ENCODE assay signal across 14 mouse cellular contexts in the genomic region with DNA sequence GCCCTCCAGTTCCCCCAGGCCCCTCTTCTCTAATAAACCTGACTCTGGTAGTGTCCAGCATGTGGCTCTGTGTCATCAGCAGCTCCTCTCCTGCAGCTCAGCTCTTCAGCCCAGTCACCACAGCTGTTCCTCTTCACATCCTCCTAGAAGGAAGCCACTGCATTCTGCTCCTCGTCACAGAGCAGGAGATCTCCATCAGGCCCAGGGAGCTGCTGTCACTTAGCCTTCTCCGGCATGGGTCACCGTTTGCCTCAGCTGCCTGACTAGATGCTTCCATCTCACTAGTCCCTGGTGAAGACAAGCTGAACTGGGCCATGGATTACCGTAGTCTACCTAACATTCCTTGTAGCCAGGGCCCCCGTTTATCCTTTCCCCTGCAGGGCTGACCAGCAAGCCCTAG.
"Had no signal": no experiment of that assay in that cellular context is flagged by ENCODE, and none has a peak within 500 bp of the region (broad histone marks: within the 10 kb centered on the region; RNA-seq: fewer than 3 reads in every experiment).

No protein-coding gene starts in this region.

- H3K27ac ChIP-seq: hindbrain, embryonic 15.5 days; limb, embryonic 15.5 days; liver, embryonic 12.5 days; midbrain, embryonic 10.5 days; neural tube, embryonic 12.5 days; stomach, embryonic 15.5 days had no signal

- DNase-seq: kidney, adult 18-20 months; left cerebral cortex, postnatal 4 days; lung, embryonic 14.5 days; lung, postnatal 10 days; right cerebral cortex, postnatal 14 days; thymus, adult 2 months; thymus, postnatal 25 days had no signal

- ATAC-seq: liver, embryonic 12.5 days had no signal

- H3K4me2 ChIP-seq: hindbrain, embryonic 15.5 days; limb, embryonic 15.5 days; liver, embryonic 12.5 days; lung, embryonic 14.5 days; neural tube, embryonic 12.5 days; stomach, embryonic 15.5 days had no signal

- H3K9ac ChIP-seq: hindbrain, embryonic 15.5 days; limb, embryonic 15.5 days; liver, embryonic 12.5 days; lung, embryonic 14.5 days; neural tube, embryonic 12.5 days; stomach, embryonic 15.5 days had no signal

- H3K9me3 ChIP-seq: hindbrain, embryonic 15.5 days; limb, embryonic 15.5 days; liver, embryonic 12.5 days; midbrain, embryonic 10.5 days; neural tube, embryonic 12.5 days; stomach, embryonic 15.5 days had no signal

- H3K4me3 ChIP-seq: hindbrain, embryonic 15.5 days; limb, embryonic 15.5 days; liver, embryonic 12.5 days; midbrain, embryonic 10.5 days; myocyte; neural tube, embryonic 12.5 days; stomach, embryonic 15.5 days had no signal

- H3K27me3 ChIP-seq: hindbrain, embryonic 15.5 days; limb, embryonic 15.5 days; neural tube, embryonic 12.5 days; stomach, embryonic 15.5 days had no signal
